Mouse (Mus musculus) fibroblast of lung, adult 2 months (primary cell): ENCODE results near the gene Chrnd.

ENCODE experiments used
- DNase-seq: peaks from one replicate; pipeline ENCODE4 v3.0.0-alpha.2; 2011; ENCODE audit warnings: low read depth

The Chrnd gene

GRCm38 (mm10) chr1:87184751-87185139 lies 5.7 kb upstream of the Chrnd start:
- no peak for DNase-seq

GRCm38 (mm10) chr1:87185526-87185925 lies 4.9 kb upstream of the Chrnd start:
- DNase-seq = no peak

- no peak for DNase-seq
These were observed 4.0 kb upstream of the Chrnd start for GRCm38 (mm10) chr1:87186261-87187036.

- DNase-seq = peak; percentile 40
These were observed 3.4 kb upstream of the Chrnd start for GRCm38 (mm10) chr1:87187037-87187355.

- no peak for DNase-seq
These were observed 6.9 kb downstream of the Chrnd start for GRCm38 (mm10) chr1:87197296-87197695.

- no peak for DNase-seq
These were observed 8.0 kb downstream of the Chrnd start for GRCm38 (mm10) chr1:87198119-87199065.

- DNase-seq = no peak
These were observed 10.4 kb downstream of the Chrnd start for GRCm38 (mm10) chr1:87200811-87201210.

GRCm38 (mm10) chr1:87201848-87202247 lies 11.4 kb downstream of the Chrnd start:
- no peak for DNase-seq

GRCm38 (mm10) chr1:87203779-87204178 lies 13.4 kb downstream of the Chrnd start:
- DNase-seq = no peak

- DNase-seq = no peak
These were observed 14.1 kb downstream of the Chrnd start, which contains the start of gene Chrng for GRCm38 (mm10) chr1:87204465-87204864. TSS of gene Chrng (plus strand) at chr1:87204657.

- no peak for DNase-seq
These were observed 14.6 kb downstream of the Chrnd start for GRCm38 (mm10) chr1:87205038-87205437.

- no peak for DNase-seq
These were observed 15.1 kb downstream of the Chrnd start for GRCm38 (mm10) chr1:87205502-87205901.

- no peak for DNase-seq
These were observed 15.9 kb downstream of the Chrnd start for GRCm38 (mm10) chr1:87206339-87206738.

GRCm38 (mm10) chr1:87211431-87211830 lies 21.0 kb downstream of the Chrnd start:
- DNase-seq = no peak

- peak; percentile 69 for DNase-seq
These were observed 23.6 kb downstream of the Chrnd start, which contains the start of gene Eif4e2 for GRCm38 (mm10) chr1:87213735-87214704. TSS of gene Eif4e2 (plus strand) at chr1:87213914.

- no peak for DNase-seq
These were observed 24.3 kb downstream of the Chrnd start for GRCm38 (mm10) chr1:87214748-87215147.

GRCm38 (mm10) chr1:87217938-87218337 lies 27.5 kb downstream of the Chrnd start:
- no peak for DNase-seq

- DNase-seq = no peak
These were observed 35.3 kb downstream of the Chrnd start for GRCm38 (mm10) chr1:87225739-87226138.

GRCm38 (mm10) chr1:87226409-87227159 lies 36.2 kb downstream of the Chrnd start:
- no peak for DNase-seq

GRCm38 (mm10) chr1:87227160-87227550 lies 36.7 kb downstream of the Chrnd start:
- DNase-seq = no peak

- DNase-seq = no peak
These were observed 40.2 kb downstream of the Chrnd start for GRCm38 (mm10) chr1:87230606-87231005.
